Mouse (Mus musculus) naive thymus-derived CD4-positive, alpha-beta T cell, adult 5 months (primary cell): ENCODE measurements around the gene Ccl21a. TPM values are rescaled to one million over a fixed set of nuclear protein-coding genes. Genes with fewer than 3 reads are reported as not detected.

Source experiments
- polyA plus RNA-seq: library from polyadenylated mRNA; unstranded; fragments of 100-300 nt; shearing (Covaris generic); gene quantifications from one replicate; pipeline ENCODE4 v1.2.1, GENCODE M21; 2017

Gene Ccl21a
- not detected for polyA plus RNA-seq

GRCm38 (mm10) chr4:42773893-42774292 lies at the start of gene Ccl21a:
Gene Ccl21a (minus strand): TSS chr4:42773993.

GRCm38 (mm10) chr4:42756477-42756876 lies 17.3 kb downstream of the Ccl21a start, which contains the start of gene Ccl19:
Gene Ccl19 (minus strand): TSS chr4:42756577.

GRCm38 (mm10) chr4:42735245-42735644 lies 38.5 kb downstream of the Ccl21a start, which contains the start of gene 4930578G10Rik:
Gene 4930578G10Rik (plus strand): TSS chr4:42735545.

Other genes with a start within 250 kb of the Ccl21a start
- not detected for gene Fam205a2, start 245.8 kb downstream of the Ccl21a start, polyA plus RNA-seq
- gene Gm10591, start 161.8 kb downstream of the Ccl21a start, polyA plus RNA-seq, result not detected
- gene Gm2564, start 144.3 kb downstream of the Ccl21a start, polyA plus RNA-seq, result not detected
- gene Ccl27b, start 118.7 kb downstream of the Ccl21a start, polyA plus RNA-seq, result not detected
- not detected for gene Il11ra2, start 112.1 kb downstream of the Ccl21a start, polyA plus RNA-seq
- gene 4930578G10Rik, start 38.4 kb downstream of the Ccl21a start, polyA plus RNA-seq, result not detected
- gene Ccl19, start 17.4 kb downstream of the Ccl21a start, polyA plus RNA-seq, result not detected
- not detected for gene Fam205a1, start 79.9 kb upstream of the Ccl21a start, polyA plus RNA-seq
- not detected for gene Gm12394, start 82.8 kb upstream of the Ccl21a start, polyA plus RNA-seq
- not detected for gene Fam205c, start 100.2 kb upstream of the Ccl21a start, polyA plus RNA-seq
- gene Phf24, start 142.7 kb upstream of the Ccl21a start, polyA plus RNA-seq, result not detected
- 38.1 TPM for gene Dnajb5, start 175.8 kb upstream of the Ccl21a start, polyA plus RNA-seq
- gene 1700022I11Rik, start 195.6 kb upstream of the Ccl21a start, polyA plus RNA-seq, result not detected
- 266 TPM for gene Vcp, start 226.5 kb upstream of the Ccl21a start, polyA plus RNA-seq
- 19.4 TPM for gene Fancg, start 236.5 kb upstream of the Ccl21a start, polyA plus RNA-seq